Mouse (Mus musculus): ENCODE measurements around the gene 2310007B03Rik. TPM values are rescaled to one million over a fixed set of nuclear protein-coding genes. Genes with fewer than 3 reads are reported as not detected.
"Not testable (repeated sequence)": the region's sequence is repeated elsewhere in the genome, so short reads cannot be mapped to it uniquely, and the experiment has no call there.

2310007B03Rik gene
- not detected in 2 replicates for total RNA-seq (2021)
- long read RNA-seq, partial matches to known transcripts = 0 of 1 reads
- long read RNA-seq, other reads (novel, unspliced or antisense) = 0 of 1 reads

- DNase-seq = no peak
These were observed at the start of gene 2310007B03Rik for GRCm38 (mm10) chr1:93160501-93161133. Gene 2310007B03Rik (minus strand): TSS chr1:93160948.

GRCm38 (mm10) chr1:93210213-93210641 lies 49.5 kb upstream of the 2310007B03Rik start:
- peak; percentile 70 for DNase-seq

- DNase-seq = peak; percentile 33
These were observed 46.9 kb upstream of the 2310007B03Rik start for GRCm38 (mm10) chr1:93207536-93208064.

- DNase-seq = no peak
These were observed 45.7 kb upstream of the 2310007B03Rik start for GRCm38 (mm10) chr1:93206277-93206970.

GRCm38 (mm10) chr1:93197916-93198315 lies 37.2 kb upstream of the 2310007B03Rik start:
- no peak for DNase-seq

GRCm38 (mm10) chr1:93197454-93197853 lies 36.7 kb upstream of the 2310007B03Rik start:
- not testable (repeated sequence) for DNase-seq

- no peak for DNase-seq
These were observed 34.2 kb upstream of the 2310007B03Rik start for GRCm38 (mm10) chr1:93194961-93195360.

- no peak for DNase-seq
These were observed 30.1 kb upstream of the 2310007B03Rik start for GRCm38 (mm10) chr1:93190726-93191305.

- DNase-seq = no peak
These were observed 23.5 kb upstream of the 2310007B03Rik start for GRCm38 (mm10) chr1:93184071-93184828.

GRCm38 (mm10) chr1:93182281-93182680 lies 21.5 kb upstream of the 2310007B03Rik start:
- no peak for DNase-seq

- DNase-seq = peak; percentile 55
These were observed 16.0 kb upstream of the 2310007B03Rik start for GRCm38 (mm10) chr1:93176525-93177332.

- no peak for DNase-seq
These were observed 15.1 kb upstream of the 2310007B03Rik start for GRCm38 (mm10) chr1:93175849-93176248.

- peak; percentile 82 for DNase-seq
These were observed 13.7 kb upstream of the 2310007B03Rik start for GRCm38 (mm10) chr1:93174399-93174798.

GRCm38 (mm10) chr1:93173665-93174064 lies 12.9 kb upstream of the 2310007B03Rik start:
- no peak for DNase-seq

- DNase-seq = no peak
These were observed 7.6 kb upstream of the 2310007B03Rik start, which contains the start of gene Crocc2 for GRCm38 (mm10) chr1:93168295-93168775. Gene Crocc2 (plus strand): TSS chr1:93168725.

GRCm38 (mm10) chr1:93166346-93167079 lies 5.8 kb upstream of the 2310007B03Rik start:
- no peak for DNase-seq

GRCm38 (mm10) chr1:93165447-93165846 lies 4.7 kb upstream of the 2310007B03Rik start:
- no peak for DNase-seq

- DNase-seq = no peak
These were observed 1.8 kb upstream of the 2310007B03Rik start for GRCm38 (mm10) chr1:93162588-93162987.

GRCm38 (mm10) chr1:93161921-93162320 lies 1.2 kb upstream of the 2310007B03Rik start:
- DNase-seq = no peak

GRCm38 (mm10) chr1:93161350-93161749 lies 602 bp upstream of the 2310007B03Rik start:
- no peak for DNase-seq
